ENCODE assay signal across 15 mouse cellular contexts in the genomic region with DNA sequence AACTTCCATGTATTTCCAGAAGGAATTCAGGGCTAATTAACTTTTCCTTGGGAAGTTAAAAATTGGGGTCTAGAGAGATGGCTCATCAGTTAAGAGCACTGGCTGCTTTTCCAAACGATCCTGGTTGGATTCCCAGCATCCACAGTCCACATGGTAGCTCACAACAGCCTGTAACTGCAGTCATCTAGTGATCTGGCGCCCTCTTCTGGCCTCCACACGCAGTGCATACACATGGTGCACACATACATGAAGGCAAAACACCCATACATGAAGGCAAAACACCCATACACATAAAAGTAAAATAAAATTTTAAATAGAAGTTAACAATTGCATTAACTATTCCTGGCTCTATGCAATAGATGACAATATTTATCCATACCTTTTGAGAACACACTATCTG. TPM values are rescaled to one million over a fixed set of nuclear protein-coding genes. Genes with fewer than 3 reads are reported as not detected.
DNase-seq lines count a peak whose midpoint lies in the region; ATAC-seq and TF ChIP-seq lines count a peak whose summit lies in the region.
"Had no signal": no experiment of that assay in that cellular context is flagged by ENCODE, and none has a peak within 500 bp of the region (broad histone marks: within the 10 kb centered on the region; RNA-seq: fewer than 3 reads in every experiment).

No protein-coding gene starts in this region.

- no peak for TF ChIP-seq EP300 in CH12.LX (IDR thresholded peaks at IDR 0.05; ENCODE audit: low read length)

- no peak overlapping the region for H3K4me2 ChIP-seq in CH12.LX (ENCODE audit: insufficient read depth, low read depth, poor library complexity, severe bottlenecking)
- H3K4me2 ChIP-seq: hindbrain, embryonic 14.5 days had no signal

- peak; percentile 16 for TF ChIP-seq CTCF in left cerebral cortex, adult 2 months (IDR thresholded peaks at IDR 0.05)
- TF ChIP-seq CTCF in CH12.LX (conservative IDR thresholded peaks at IDR 0.05 in 1 of 2, IDR thresholded peaks at IDR 0.05 in 1 of 2; ENCODE audit: low read depth in 2 of 2, low read length in 2 of 2), result peak; percentile 19 to 45; a peak in 2 of 4 replicates
- peak; percentile 46; the same call in 1 of the 2 replicates for TF ChIP-seq CTCF in embryonic fibroblast, embryonic 13.5 days (IDR thresholded peaks at IDR 0.05; ENCODE audit: borderline replicate concordance, insufficient read depth, low read length)

- DNase-seq in CD4-positive, CD25-positive, alpha-beta regulatory T cell, adult 2 months (ENCODE audit: low read depth, low spot score), result peak; percentile 59
- no peak for DNase-seq in left cerebral cortex, adult 2 months (ENCODE audit: extremely low spot score in 1 of 2, low spot score in 2 of 2)
- no peak for DNase-seq in left cerebral cortex, adult 11 months (ENCODE audit: low spot score)
- no peak for DNase-seq in CH12.LX (ENCODE audit: extremely low read depth)
- DNase-seq in ovary, adult 18-20 months (ENCODE audit: low spot score), result no peak
- DNase-seq in urinary bladder, postnatal 36 days (ENCODE audit: low spot score in 2 of 2), result no peak
- DNase-seq: cerebellum, postnatal 36 days; kidney, postnatal 25 days; left cerebral cortex, postnatal 4 days; lung, postnatal 36 days had no signal

- no peak overlapping the region for H3K27ac ChIP-seq in left cerebral cortex, adult 2 months
- no peak overlapping the region for H3K27ac ChIP-seq in CH12.LX (ENCODE audit: insufficient read depth, low read depth)
- H3K27ac ChIP-seq in embryonic fibroblast, embryonic 13.5 days (ENCODE audit: insufficient read depth, low read length), result no peak overlapping the region
- H3K27ac ChIP-seq: heart, embryonic 10.5 days; hindbrain, embryonic 14.5 days had no signal

- dilution Hi-C loops in CH12.LX (cut with MboI; ENCODE audit: extremely low pct_ligation_motif_present, extremely low pct_unique_long_range_greater_than_20kb, low sequenced_read_pairs), result no loop called here

- H3K27me3 ChIP-seq in CH12.LX (replicated peaks), result no peaks in the 10 kb centered on the region

- peaks cover 2% of the 10 kb centered on the region for H3K9me3 ChIP-seq in CH12.LX (replicated peaks; ENCODE audit: low read length)
- H3K9me3 ChIP-seq: heart, embryonic 10.5 days had no signal

- peak; percentile 16 for TF ChIP-seq RAD21 in CH12.LX (IDR thresholded peaks at IDR 0.05; ENCODE audit: low read depth, low read length)

- no peak for ATAC-seq in CD4-positive, CD25-positive, alpha-beta regulatory T cell, adult 4 months
- ATAC-seq: activated CD4-positive, CD25-positive, alpha-beta regulatory T cell, adult 4 months had no signal

- no peak for TF ChIP-seq POLR2A in CH12.LX (IDR thresholded peaks at IDR 0.05; ENCODE audit: low read depth, low read length)
- no peak for TF ChIP-seq POLR2A in embryonic fibroblast, embryonic 13.5 days (IDR thresholded peaks at IDR 0.05; ENCODE audit: low read depth, low read length)

- peaks cover 0 to 11% of the 10 kb centered on the region in 2 experiments; a peak in 2 of 4 replicates for H3K4me1 ChIP-seq in CH12.LX (ENCODE audit: control insufficient read depth in 1 of 2, insufficient read depth in 2 of 2)
- H3K4me1 ChIP-seq in embryonic fibroblast, embryonic 13.5 days (ENCODE audit: control insufficient read depth, insufficient read depth, low read length), result no peaks in the 10 kb centered on the region

- no peak overlapping the region for H3K4me3 ChIP-seq in left cerebral cortex, adult 2 months
- H3K4me3 ChIP-seq in CH12.LX (replicated peaks in 1 of 3; ENCODE audit: low read depth in 2 of 3, low read length in 2 of 3, poor library complexity in 1 of 3), result no peak overlapping the region
- H3K4me3 ChIP-seq in embryonic fibroblast, embryonic 13.5 days (ENCODE audit: insufficient read depth, low read length), result no peak overlapping the region
- H3K4me3 ChIP-seq: heart, embryonic 10.5 days had no signal

- peaks cover 0 to 6% of the 10 kb centered on the region in 2 experiments for H3K36me3 ChIP-seq in CH12.LX (replicated peaks in 1 of 2; ENCODE audit: control insufficient read depth in 1 of 2, insufficient read depth in 1 of 2, low read length in 1 of 2)
- H3K36me3 ChIP-seq: heart, embryonic 10.5 days had no signal

- intact Hi-C loops in left cerebral cortex, adult 2 months (cut with DNase I), result loop anchor here (10.0 kb wide), 1 partner anchor 198 kb away; a partner anchor contains a TSS

- no peak overlapping the region for H3K9ac ChIP-seq in CH12.LX (ENCODE audit: insufficient read depth, low read depth)
- H3K9ac ChIP-seq: hindbrain, embryonic 14.5 days had no signal

- H3K79me2 ChIP-seq in CH12.LX (replicated peaks; ENCODE audit: control insufficient read depth, extremely low read depth, insufficient read depth, poor library complexity, severe bottlenecking), result peaks cover 7% of the 10 kb centered on the region

- in situ Hi-C loops in CH12.LX (cut with MboI; ENCODE audit: low pct_ligation_motif_present, low pct_unique_long_range_greater_than_20kb, low sequenced_read_pairs), result no loop called here

TF ChIP-seq in CH12.LX, 34 proteins besides CTCF, POLR2A, EP300 and RAD21:
- TF ChIP-seq SMC3 (IDR thresholded peaks at IDR 0.05; ENCODE audit: low read depth, low read length), result peak; percentile 13; the same call in 1 of the 2 replicates
- TF ChIP-seq KAT2A (IDR thresholded peaks at IDR 0.05; ENCODE audit: insufficient replicate concordance, low read length), result no peak

RNA-seq across cellular contexts. Expression of a gene that starts 3.4 kb away (rescaled TPM):
- polyA plus RNA-seq in CD4-positive, CD25-positive, alpha-beta regulatory T cell, adult 4 months (2017; shearing (Covaris generic)), result 10 to 100 TPM; 33.4 to 34.3 TPM
- total RNA-seq in left cerebral cortex, adult 2 months (2021), result 10 to 100 TPM; 13.6 to 15.6 TPM
- total RNA-seq in CH12.LX (2012; rRNA removed) (14.9 and 17.1 TPM in 2 replicates), CH12.LX (2014; rRNA removed) (21.7 and 23.3 TPM in 2 replicates)
- 32.3 and 38.5 TPM in 2 replicates for polyA plus RNA-seq in CH12.LX (2012; ENCODE audit: insufficient read length, low read depth)
- 23.3 and 30.6 TPM in 2 replicates for polyA plus RNA-seq in embryonic fibroblast, embryonic 13.5 days (2011; ENCODE audit: insufficient read length, low read depth, missing spikeins)

RNA-seq across cellular contexts. Expression of a gene that starts 4.6 kb away (rescaled TPM):
- polyA plus RNA-seq in CD4-positive, CD25-positive, alpha-beta regulatory T cell, adult 4 months (2017; shearing (Covaris generic)), result 10 to 100 TPM in 1 of 2 experiments, 1 to 10 TPM in 1; 4.8 to 13.4 TPM
- 100 to 1,000 TPM; 379 to 387 TPM for total RNA-seq in left cerebral cortex, adult 2 months (2021)
- total RNA-seq in CH12.LX (2012; rRNA removed), result 23.8 and 29.6 TPM in 2 replicates
- 21.1 and 23.5 TPM in 2 replicates for total RNA-seq in CH12.LX (2014; rRNA removed)
- 37.9 and 39.2 TPM in 2 replicates for polyA plus RNA-seq in CH12.LX (2012; ENCODE audit: insufficient read length, low read depth)
- polyA plus RNA-seq in embryonic fibroblast, embryonic 13.5 days (2011; ENCODE audit: insufficient read length, low read depth, missing spikeins), result 20.6 and 24.4 TPM in 2 replicates
